Mouse (Mus musculus) limb, embryonic 14.5 days (tissue): ENCODE results near the gene Selenow. TPM values are rescaled to one million over a fixed set of nuclear protein-coding genes. Genes with fewer than 3 reads are reported as not detected.

ENCODE experiments used
- ATAC-seq: fragments of 200-750 bp; cut with Nextera tagmentation; 2 replicates; pipeline ENCODE4 v1.8.0; 2017; ENCODE audit warnings: low read depth, moderate number of reproducible peaks, moderate TSS enrichment; ENCODE audit not compliant: low FRiP score
- DNase-seq: peaks from one replicate; pipeline ENCODE4 v3.0.0-alpha.2; 2015; ENCODE audit warnings: low spot score
- H3K27ac ChIP-seq: fragments of 300-500 bp; sonication (generic); replicated peaks from 2 replicates; pipeline ENCODE4 v1.5.1; 2014; ENCODE audit warnings: low read depth, mild to moderate bottlenecking, low read length, moderate library complexity, mixed read lengths
- H3K27me3 ChIP-seq: fragments of 300-500 bp; sonication (generic); 2 replicates; pipeline ENCODE4 v1.6.1; 2014; ENCODE audit warnings: low read length, mixed read lengths; ENCODE audit not compliant: control insufficient read depth, insufficient read depth
- H3K36me3 ChIP-seq: fragments of 300-500 bp; sonication (generic); 2 replicates; pipeline ENCODE4 v1.6.1; 2014; ENCODE audit warnings: mild to moderate bottlenecking, low read length, moderate library complexity, mixed read lengths; ENCODE audit not compliant: control insufficient read depth, insufficient read depth
- H3K4me1 ChIP-seq: fragments of 300-500 bp; sonication (generic); 2 replicates; pipeline ENCODE4 v1.6.1; 2014; ENCODE audit warnings: antibody characterized with exemption, low read length, mixed read lengths; ENCODE audit not compliant: control insufficient read depth, insufficient read depth
- H3K4me2 ChIP-seq: fragments of 300-500 bp; sonication (generic); replicated peaks from 2 replicates; pipeline ENCODE4 v1.6.1; 2014; ENCODE audit warnings: low read depth, mild to moderate bottlenecking, low read length, moderate library complexity; ENCODE audit not compliant: severe bottlenecking
- H3K4me3 ChIP-seq: fragments of 300-500 bp; sonication (generic); replicated peaks from 2 replicates; pipeline ENCODE4 v1.5.1; 2014; ENCODE audit warnings: low read length
- H3K9ac ChIP-seq: fragments of 300-500 bp; sonication (generic); 2 replicates; pipeline ENCODE4 v1.6.1; 2014; ENCODE audit warnings: mild to moderate bottlenecking, low read depth, low read length, moderate library complexity; ENCODE audit not compliant: severe bottlenecking
- H3K9me3 ChIP-seq: fragments of 300-500 bp; sonication (generic); 2 replicates; pipeline ENCODE4 v1.6.1; 2016; ENCODE audit warnings: low read length; ENCODE audit not compliant: control insufficient read depth
- POLR2A ChIP-seq: fragments of 200-500 bp; IDR thresholded peaks from 2 replicates; pipeline ENCODE4 v1.8.0; 2012; ENCODE audit warnings: inconsistent platforms, mild to moderate bottlenecking, moderate library complexity, borderline replicate concordance; ENCODE audit not compliant: insufficient read depth, insufficient read length; ENCODE audit errors: extremely low read depth
- WGBS: fragments of 180-500 bp; shearing (Covaris S2); extraction: QIAGEN DNeasy Blood & Tissue Kit; methylation state at CpG from one replicate; pipeline ENCODE4 v1.1.7; 2014; 5-methylcytosine and 5-hydroxymethylcytosine counted together
- polyA plus RNA-seq, 2 experiments: library from polyadenylated mRNA; depleted of rRNA in 1 of 2; stranded (reverse) in 1 of 2; unstranded in 1 of 2; fragments of >200 nt; fragmentation: Nextera tagmentation in 1 of 2; extraction: Ambion mirVana in 1 of 2; gene quantifications; 2 replicates each; pipeline versions ENCODE4 v1.2.1 to v1.2.3; 2012 to 2014

Selenow gene
- polyA plus RNA-seq (2012; rRNA removed) (582 and 588 TPM in 2 replicates), polyA plus RNA-seq (2014; fragmentation: Nextera tagmentation; extraction: Ambion mirVana) (1,065 and 1,091 TPM in 2 replicates)

DNA sequence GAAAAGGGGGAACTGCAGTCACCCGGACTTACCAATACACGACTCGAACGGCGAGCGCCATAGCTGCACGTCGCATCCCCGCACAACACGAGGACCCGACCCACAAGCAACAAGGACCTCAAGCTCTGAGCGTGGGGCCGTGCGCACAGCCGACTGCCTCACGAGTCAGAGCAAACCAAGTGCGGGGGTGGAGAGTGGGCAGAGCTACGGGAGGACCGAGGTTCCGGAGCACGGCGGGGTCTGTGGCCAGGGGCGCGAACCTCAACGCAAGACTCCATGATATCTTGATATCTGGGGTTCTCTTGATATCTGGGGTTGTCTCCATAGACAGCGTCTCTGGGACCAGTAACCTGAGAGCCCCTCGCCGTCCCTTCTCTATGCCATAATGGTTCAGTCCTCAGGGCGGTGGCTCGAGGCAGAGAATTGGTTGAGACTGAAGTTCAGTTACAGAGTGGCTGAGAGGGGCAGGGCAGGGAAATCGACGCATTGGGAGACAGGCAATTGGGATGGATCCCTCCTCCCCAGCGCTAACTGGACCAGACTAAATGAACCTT, at the start of gene Selenow:
TSS of gene Selenow (minus strand) at position 183 of the 554 bp plus-strand sequence.
- TF ChIP-seq POLR2A: peak; percentile 94; the same call in 1 of the 2 replicates
- WGBS: under 1% methylated on average over 33 of the region's 33 CpGs
- Histone ChIP-seq H3K9ac (peak within 1 kb of the TSS; percentile 82), H3K27me3 (no peaks in the 10 kb centered on the region), H3K27ac (peak within 1 kb of the TSS; percentile 87), H3K4me3 (peak within 1 kb of the TSS; percentile 79), H3K36me3 (peaks cover 25% of the 10 kb centered on the region), H3K9me3 (no peaks in the 10 kb centered on the region), H3K4me2 (peak within 1 kb of the TSS; percentile 80), H3K4me1 (peaks cover 14% of the 10 kb centered on the region)
- DNase-seq: peak; percentile 90
- ATAC-seq: peak; percentile 97

DNA sequence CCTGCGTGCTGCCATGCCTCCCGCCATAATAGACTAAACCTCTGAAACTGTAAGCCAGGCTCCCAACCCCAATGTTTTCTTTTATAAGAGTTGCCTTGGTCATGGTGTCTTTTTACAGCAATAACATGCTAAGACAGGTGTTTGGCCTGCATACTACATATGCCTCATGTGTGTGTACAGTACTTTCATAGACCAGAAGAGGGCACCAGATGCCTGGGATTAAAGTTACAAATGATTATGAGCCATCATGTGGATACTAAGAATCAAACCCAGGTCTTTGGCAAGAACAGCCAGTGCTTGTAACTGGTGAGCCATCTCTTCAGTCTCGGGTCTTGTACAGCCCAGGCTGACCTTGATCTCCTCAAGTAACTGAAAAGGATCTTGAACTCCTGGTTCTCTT, 47.5 kb upstream of the Selenow start:
- Histone ChIP-seq H3K9ac (no peak overlapping the region), H3K27me3 (no peaks in the 10 kb centered on the region), H3K4me1 (no peaks in the 10 kb centered on the region), H3K36me3 (peaks cover 35% of the 10 kb centered on the region), H3K9me3 (no peaks in the 10 kb centered on the region), H3K4me3 (no peak overlapping the region), H3K27ac (no peak overlapping the region), H3K4me2 (no peak overlapping the region)
- ATAC-seq (no peak), DNase-seq (no peak)
- TF ChIP-seq POLR2A: no peak
- 79% methylated on average over 3 of the region's 3 CpGs for WGBS

DNA sequence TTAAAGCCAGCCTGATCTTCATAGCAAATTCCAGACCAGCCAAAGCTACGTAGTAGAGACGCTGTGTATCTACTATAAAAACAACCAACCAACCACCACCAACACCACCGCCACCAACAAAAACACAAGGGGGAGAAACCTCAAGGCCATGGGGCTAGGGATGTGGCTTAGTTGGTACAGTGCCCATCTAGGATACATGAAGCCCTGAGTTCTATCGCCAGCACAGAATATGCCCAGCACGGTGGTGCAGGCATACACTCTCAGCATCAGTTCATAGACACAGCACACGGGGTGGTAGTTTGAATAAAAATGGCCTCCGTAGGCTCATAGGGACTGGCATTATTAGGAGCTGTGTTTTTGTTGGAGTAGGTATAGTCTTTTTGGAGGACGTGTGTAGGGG, 46.1 kb upstream of the Selenow start:
- no peaks in the 10 kb centered on the region for H3K9me3 ChIP-seq
- no peak overlapping the region for H3K4me3 ChIP-seq
- H3K36me3 ChIP-seq: peaks cover 22% of the 10 kb centered on the region
- H3K9ac ChIP-seq: no peak overlapping the region
- no peak for TF ChIP-seq POLR2A
- no peak overlapping the region for H3K4me2 ChIP-seq
- DNase-seq (no peak), ATAC-seq (no peak)
- peaks cover 3% of the 10 kb centered on the region for H3K4me1 ChIP-seq
- no peaks in the 10 kb centered on the region for H3K27me3 ChIP-seq
- no peak overlapping the region for H3K27ac ChIP-seq
- 88% methylated on average over 8 of the region's 8 CpGs for WGBS

GRCm38 (mm10) chr7:15967312-15967711, 45.1 kb upstream of the Selenow start, which contains the start of gene Ehd2:
TSS of gene Ehd2 (minus strand) at chr7:15967567.
- peaks cover 13% of the 10 kb centered on the region for H3K4me1 ChIP-seq
- H3K4me2 ChIP-seq: peak within 1 kb of the TSS; percentile 61
- TF ChIP-seq POLR2A: no peak
- DNase-seq (peak; percentile 86), ATAC-seq (peak; percentile 84)
- H3K9ac ChIP-seq: peak within 1 kb of the TSS; percentile 64
- H3K27me3 ChIP-seq: no peaks in the 10 kb centered on the region
- peaks cover 12% of the 10 kb centered on the region for H3K36me3 ChIP-seq
- no peak within 1 kb of the TSS for H3K27ac ChIP-seq
- peak within 1 kb of the TSS; percentile 48 for H3K4me3 ChIP-seq
- H3K9me3 ChIP-seq: no peaks in the 10 kb centered on the region
- under 1% methylated on average over 22 of the region's 22 CpGs for WGBS

DNA sequence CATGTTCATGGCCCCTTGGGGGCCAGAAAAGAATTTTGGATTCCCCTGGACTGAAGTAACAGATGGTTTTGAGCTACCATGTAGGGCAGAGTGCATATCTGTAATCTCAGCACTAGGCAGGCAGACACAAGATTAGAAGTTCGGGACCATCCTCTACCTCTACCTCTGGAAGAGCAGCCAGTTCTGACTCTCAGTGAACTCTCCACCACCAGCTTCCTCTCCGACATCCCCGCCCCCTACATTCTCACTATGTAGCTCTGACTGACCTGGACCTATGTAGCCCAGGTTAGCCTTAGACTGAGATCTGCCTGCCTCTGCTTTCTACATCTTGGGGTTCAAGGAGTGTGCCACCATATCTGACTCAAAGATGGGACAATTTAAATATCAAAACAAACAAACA, 44.3 kb upstream of the Selenow start:
- no peaks in the 10 kb centered on the region for H3K27me3 ChIP-seq
- no peak for TF ChIP-seq POLR2A
- DNase-seq: no peak
- no peaks in the 10 kb centered on the region for H3K9me3 ChIP-seq
- H3K4me3 ChIP-seq: peak overlapping the region; percentile 48
- peak overlapping the region; percentile 64; the same call in 1 of the 2 replicates for H3K9ac ChIP-seq
- peaks cover 3% of the 10 kb centered on the region for H3K36me3 ChIP-seq
- H3K27ac ChIP-seq: no peak overlapping the region
- peak overlapping the region; percentile 61 for H3K4me2 ChIP-seq
- 67% methylated on average over 3 of the region's 3 CpGs for WGBS
- no peak for ATAC-seq
- H3K4me1 ChIP-seq: peaks cover 22% of the 10 kb centered on the region
